Mouse (Mus musculus): Measurements from ENCODE around the gene Pigc. TPM values are rescaled to one million over a fixed set of nuclear protein-coding genes. Genes with fewer than 3 reads are reported as not detected.
A peak's percentile ranks its signal among the peaks of the same experiment; 100 is the strongest.

Gene Pigc
- polyA plus RNA-seq, 1 experiment from 2014 or later, result 29.9 TPM

- H3K27ac ChIP-seq (replicated peaks), result peak overlapping the region; percentile 61
Measured at GRCm38 (mm10) chr1:162008208-162008607, 39.2 kb downstream of the Pigc start.

DNA sequence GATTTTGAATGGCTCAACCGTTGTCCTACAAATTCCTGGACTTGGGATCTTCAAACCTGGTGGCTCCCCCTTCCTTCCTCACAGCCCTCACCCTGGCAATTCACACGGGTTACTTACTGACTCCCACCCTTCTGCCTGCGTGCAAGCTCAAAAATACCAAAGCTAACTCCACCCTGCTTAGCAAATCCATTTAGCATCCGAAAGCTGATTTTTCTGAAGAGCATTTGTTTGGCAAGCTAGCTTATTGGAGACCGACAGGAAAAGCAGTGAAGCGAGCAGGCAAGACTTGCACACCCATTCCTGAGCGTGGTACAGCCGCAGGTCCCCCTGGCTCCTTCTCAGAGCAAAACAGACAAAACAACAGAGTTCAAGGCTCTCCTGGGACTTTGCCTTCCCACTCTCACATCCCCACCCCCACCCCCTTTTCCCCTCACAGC, 39.7 kb downstream of the Pigc start:
- Histone ChIP-seq H3K36me3 (ENCODE audit: control insufficient read depth, insufficient read depth, low read length) (no peaks in the 10 kb centered on the region), H3K4me3 (ENCODE audit: low read depth, low read length) (no peak overlapping the region), H3K9ac (ENCODE audit: low read length) (no peak overlapping the region), H3K27me3 (ENCODE audit: control insufficient read depth, insufficient read depth, low read length) (no peaks in the 10 kb centered on the region), H3K27ac (replicated peaks) (peak overlapping the region; percentile 61), H3K4me2 (replicated peaks; ENCODE audit: low read depth) (no peak overlapping the region), H3K9me3 (ENCODE audit: control insufficient read depth, low read length) (no peaks in the 10 kb centered on the region), H3K4me1 (replicated peaks; ENCODE audit: control insufficient read depth, insufficient read depth) (peaks cover 14% of the 10 kb centered on the region; the same call in 1 of the 2 replicates)
- 0 out of 2 replicates have a peak, but pooled peaks have one; percentile 7 for TF ChIP-seq CTCF (IDR thresholded peaks at IDR 0.05; ENCODE audit: low read depth)
- TF ChIP-seq EP300 (optimal IDR thresholded peaks at IDR 0.05), result no peak
- WGBS, result 12% methylated on average over 8 of the region's 8 CpGs
- no peak; the same call in 1 of the 2 replicates for ATAC-seq (ENCODE audit: low FRiP score, low TSS enrichment)
- DNase-seq (ENCODE audit: low spot score), result no peak

More at GRCm38 (mm10) chr1:162008208-162008607, 39.2 kb downstream of the Pigc start:
- Histone ChIP-seq H3K4me1 (replicated peaks; ENCODE audit: control insufficient read depth, insufficient read depth) (peaks cover 11% of the 10 kb centered on the region; the same call in 1 of the 2 replicates), H3K4me2 (replicated peaks; ENCODE audit: low read depth) (no peak overlapping the region), H3K36me3 (ENCODE audit: control insufficient read depth, insufficient read depth, low read length) (no peaks in the 10 kb centered on the region), H3K4me3 (ENCODE audit: low read depth, low read length) (no peak overlapping the region), H3K9me3 (ENCODE audit: control insufficient read depth, low read length) (no peaks in the 10 kb centered on the region), H3K9ac (ENCODE audit: low read length) (no peak overlapping the region), H3K27me3 (ENCODE audit: control insufficient read depth, insufficient read depth, low read length) (no peaks in the 10 kb centered on the region)
- no peak for TF ChIP-seq CTCF (IDR thresholded peaks at IDR 0.05; ENCODE audit: low read depth)
- no peak for TF ChIP-seq EP300 (optimal IDR thresholded peaks at IDR 0.05)
- WGBS, result 48% methylated on average over 4 of the region's 4 CpGs
- ATAC-seq (ENCODE audit: low FRiP score, low TSS enrichment) (no peak), DNase-seq (ENCODE audit: low spot score) (no peak)

DNA sequence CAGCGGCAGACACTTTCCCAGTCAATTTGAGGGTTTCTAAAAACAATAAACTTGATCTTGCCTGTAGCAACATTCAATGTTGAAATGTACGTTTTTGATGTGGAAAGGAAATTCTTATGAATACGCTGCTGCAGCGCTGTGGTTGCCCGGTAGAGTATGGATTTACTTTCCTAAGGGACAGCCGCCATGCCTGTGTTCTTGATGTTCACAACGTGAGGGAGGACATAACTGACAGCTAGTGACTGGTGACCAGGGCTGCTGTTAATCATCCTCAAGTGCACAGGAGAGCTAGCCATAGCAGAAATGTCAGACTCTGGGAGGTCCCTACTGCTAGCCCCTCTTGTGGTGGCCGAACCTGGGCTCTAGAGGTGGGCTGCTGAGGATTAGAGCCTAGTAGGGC, 40.1 kb downstream of the Pigc start:
- Histone ChIP-seq H3K9ac (ENCODE audit: low read length) (no peak overlapping the region), H3K27ac (replicated peaks) (peak overlapping the region; percentile 61), H3K9me3 (ENCODE audit: control insufficient read depth, low read length) (no peaks in the 10 kb centered on the region), H3K4me2 (replicated peaks; ENCODE audit: low read depth) (no peak overlapping the region), H3K27me3 (ENCODE audit: control insufficient read depth, insufficient read depth, low read length) (no peaks in the 10 kb centered on the region), H3K4me3 (ENCODE audit: low read depth, low read length) (no peak overlapping the region), H3K36me3 (ENCODE audit: control insufficient read depth, insufficient read depth, low read length) (no peaks in the 10 kb centered on the region), H3K4me1 (replicated peaks; ENCODE audit: control insufficient read depth, insufficient read depth) (peaks cover 13% of the 10 kb centered on the region; the same call in 1 of the 2 replicates)
- 69% methylated on average over 8 of the region's 8 CpGs for WGBS
- no peak for TF ChIP-seq CTCF (IDR thresholded peaks at IDR 0.05; ENCODE audit: low read depth)
- no peak for DNase-seq (ENCODE audit: low spot score)
- ATAC-seq (ENCODE audit: low FRiP score, low TSS enrichment), result no peak

GRCm38 (mm10) chr1:162011523-162012245, 42.7 kb downstream of the Pigc start:
- H3K4me3 ChIP-seq (ENCODE audit: low read depth, low read length), result no peak overlapping the region
- no peaks in the 10 kb centered on the region for H3K27me3 ChIP-seq (ENCODE audit: control insufficient read depth, insufficient read depth, low read length)
- no peaks in the 10 kb centered on the region for H3K9me3 ChIP-seq (ENCODE audit: control insufficient read depth, low read length)
- DNase-seq (ENCODE audit: low spot score) (no peak), ATAC-seq (ENCODE audit: low FRiP score, low TSS enrichment) (no peak)
- no peak overlapping the region for H3K4me2 ChIP-seq (replicated peaks; ENCODE audit: low read depth)
- H3K36me3 ChIP-seq (ENCODE audit: control insufficient read depth, insufficient read depth, low read length), result no peaks in the 10 kb centered on the region
- peaks cover 6% of the 10 kb centered on the region; the same call in 1 of the 2 replicates for H3K4me1 ChIP-seq (replicated peaks; ENCODE audit: control insufficient read depth, insufficient read depth)
- no peak overlapping the region for H3K9ac ChIP-seq (ENCODE audit: low read length)
- no peak overlapping the region for H3K27ac ChIP-seq (replicated peaks)
- TF ChIP-seq EP300 (optimal IDR thresholded peaks at IDR 0.05), result no peak
- no peak for TF ChIP-seq CTCF (IDR thresholded peaks at IDR 0.05; ENCODE audit: low read depth)
- 79% methylated on average over 16 of the region's 16 CpGs for WGBS

GRCm38 (mm10) chr1:162013561-162013960, 44.6 kb downstream of the Pigc start:
- DNase-seq (ENCODE audit: low spot score) (no peak), ATAC-seq (ENCODE audit: low FRiP score, low TSS enrichment) (no peak)
- Histone ChIP-seq H3K4me2 (replicated peaks; ENCODE audit: low read depth) (no peak overlapping the region), H3K36me3 (ENCODE audit: control insufficient read depth, insufficient read depth, low read length) (no peaks in the 10 kb centered on the region), H3K27ac (replicated peaks) (no peak overlapping the region), H3K27me3 (ENCODE audit: control insufficient read depth, insufficient read depth, low read length) (no peaks in the 10 kb centered on the region), H3K4me3 (ENCODE audit: low read depth, low read length) (no peak overlapping the region), H3K9ac (ENCODE audit: low read length) (no peak overlapping the region), H3K9me3 (ENCODE audit: control insufficient read depth, low read length) (no peaks in the 10 kb centered on the region), H3K4me1 (replicated peaks; ENCODE audit: control insufficient read depth, insufficient read depth) (peaks cover 8% of the 10 kb centered on the region; the same call in 1 of the 2 replicates)
- 40% methylated on average over 4 of the region's 4 CpGs for WGBS
- no peak for TF ChIP-seq CTCF (IDR thresholded peaks at IDR 0.05; ENCODE audit: low read depth)
- TF ChIP-seq EP300 (optimal IDR thresholded peaks at IDR 0.05), result no peak

DNA sequence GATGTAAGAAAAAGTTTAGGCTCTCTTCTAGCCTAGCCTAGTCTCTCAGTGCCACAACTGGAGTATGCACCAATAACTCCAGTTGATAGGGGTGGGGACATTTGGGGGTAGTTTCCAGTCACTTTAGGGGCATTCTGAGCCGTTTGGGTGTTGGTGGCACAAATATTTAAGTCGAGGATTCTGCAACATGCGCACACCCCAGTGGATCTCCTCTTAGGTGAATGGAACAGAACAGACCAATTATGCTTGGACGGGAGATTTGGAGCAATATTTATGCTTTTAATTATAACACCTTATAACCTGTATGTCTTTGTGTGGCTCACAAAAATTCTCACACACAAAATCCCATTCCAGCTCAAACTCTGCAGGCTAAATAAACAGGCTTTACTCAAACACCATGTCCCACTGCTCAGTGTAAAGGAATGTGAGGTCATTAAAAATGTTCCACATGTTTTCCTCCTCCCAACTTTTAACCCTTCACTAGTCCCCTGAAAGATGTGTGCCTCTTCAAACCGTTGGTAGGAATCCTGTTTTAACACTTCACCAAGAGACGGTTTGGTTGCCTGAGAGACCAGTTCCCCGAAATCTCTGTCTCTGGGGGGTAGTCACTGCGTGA, 46.4 kb downstream of the Pigc start:
- peaks cover 8% of the 10 kb centered on the region; the same call in 1 of the 2 replicates for H3K4me1 ChIP-seq (replicated peaks; ENCODE audit: control insufficient read depth, insufficient read depth)
- H3K9me3 ChIP-seq (ENCODE audit: control insufficient read depth, low read length), result no peaks in the 10 kb centered on the region
- H3K9ac ChIP-seq (ENCODE audit: low read length), result no peak overlapping the region
- no peak; the same call in 1 of the 2 replicates for ATAC-seq (ENCODE audit: low FRiP score, low TSS enrichment)
- DNase-seq (ENCODE audit: low spot score), result no peak
- H3K4me3 ChIP-seq (ENCODE audit: low read depth, low read length), result no peak overlapping the region
- H3K27me3 ChIP-seq (ENCODE audit: control insufficient read depth, insufficient read depth, low read length), result no peaks in the 10 kb centered on the region
- no peak overlapping the region for H3K4me2 ChIP-seq (replicated peaks; ENCODE audit: low read depth)
- no peak overlapping the region for H3K27ac ChIP-seq (replicated peaks)
- no peak for TF ChIP-seq CTCF (IDR thresholded peaks at IDR 0.05; ENCODE audit: low read depth)
- TF ChIP-seq EP300 (optimal IDR thresholded peaks at IDR 0.05), result no peak
- WGBS, result 32% methylated on average over 8 of the region's 8 CpGs
- H3K36me3 ChIP-seq (ENCODE audit: control insufficient read depth, insufficient read depth, low read length), result no peaks in the 10 kb centered on the region
